Mouse (Mus musculus) cerebellum, adult 2 months (tissue): Measurements from ENCODE around the gene Ccdc61.

Source experiments
- CTCF ChIP-seq: fragments of 200-500 bp; IDR thresholded peaks from 2 replicates; pipeline ENCODE4 v1.5.1; 2011; ENCODE audit warnings: low read depth, mild to moderate bottlenecking, control low read depth, low read length, moderate library complexity, borderline replicate concordance; ENCODE audit not compliant: insufficient read depth
- POLR2A ChIP-seq: fragments of 200-500 bp; IDR thresholded peaks from 2 replicates; pipeline ENCODE4 v1.6.1; 2011; ENCODE audit warnings: low read length, control low read depth, borderline replicate concordance; ENCODE audit not compliant: insufficient read depth

GRCm38 (mm10) chr7:18862801-18863200, 47.4 kb downstream of the Ccdc61 start:
- TF ChIP-seq CTCF (no peak), POLR2A (no peak)
